Mouse (Mus musculus) liver, embryonic 16.5 days (tissue): ENCODE results near the gene Ccs. TPM values are rescaled to one million over a fixed set of nuclear protein-coding genes. Genes with fewer than 3 reads are reported as not detected.

Experiments
- ATAC-seq: fragments of 200-750 bp; cut with Nextera tagmentation; 2 replicates; pipeline ENCODE4 v1.8.0; 2017; ENCODE audit warnings: low read depth, mild to moderate bottlenecking, moderate number of reproducible peaks, moderate library complexity
- H3K27ac ChIP-seq: fragments of 300-500 bp; sonication (generic); 2 replicates; pipeline ENCODE4 v1.5.1; 2014; ENCODE audit warnings: mild to moderate bottlenecking, low read length
- H3K27me3 ChIP-seq: fragments of 300-500 bp; sonication (generic); 2 replicates; pipeline ENCODE4 v1.6.1; 2014; ENCODE audit warnings: low read depth, low read length, mixed read lengths; ENCODE audit not compliant: control insufficient read depth, insufficient read depth
- H3K36me3 ChIP-seq: fragments of 300-500 bp; sonication (generic); 2 replicates; pipeline ENCODE4 v1.6.1; 2014; ENCODE audit warnings: mild to moderate bottlenecking; ENCODE audit not compliant: control insufficient read depth, insufficient read depth
- H3K4me1 ChIP-seq: fragments of 300-500 bp; sonication (generic); 2 replicates; pipeline ENCODE4 v1.6.1; 2014; ENCODE audit warnings: low read depth, low read length, mixed read lengths; ENCODE audit not compliant: control insufficient read depth
- H3K4me2 ChIP-seq: fragments of 300-500 bp; sonication (generic); 2 replicates; pipeline ENCODE4 v1.6.1; 2014; ENCODE audit warnings: low read depth, low read length, mixed read lengths
- H3K4me3 ChIP-seq: fragments of 300-500 bp; sonication (generic); 2 replicates; pipeline ENCODE4 v1.5.1; 2014; ENCODE audit warnings: low read depth, mild to moderate bottlenecking, low read length
- H3K9ac ChIP-seq: fragments of 300-500 bp; sonication (generic); 2 replicates; pipeline ENCODE4 v1.6.1; 2014; ENCODE audit warnings: low read depth, low read length
- H3K9me3 ChIP-seq: fragments of 300-500 bp; sonication (generic); replicated peaks from 2 replicates; pipeline ENCODE4 v1.6.1; 2016; ENCODE audit warnings: low read length; ENCODE audit not compliant: control insufficient read depth
- WGBS: fragments of 180-500 bp; shearing (Covaris S2); extraction: QIAGEN DNeasy Blood & Tissue Kit; methylation state at CpG from one replicate; pipeline ENCODE4 v1.1.7; 2014; ENCODE audit not compliant: insufficient replicate concordance; 5-methylcytosine and 5-hydroxymethylcytosine counted together
- polyA plus RNA-seq: library from polyadenylated mRNA; unstranded; fragments of >200 nt; fragmentation: Nextera tagmentation; extraction: Ambion mirVana; gene quantifications from 2 replicates; pipeline ENCODE4 v1.2.1, GENCODE M21; 2015

Gene Ccs
- polyA plus RNA-seq, 1 experiment from 2014 or later, result 57.1 TPM

DNA sequence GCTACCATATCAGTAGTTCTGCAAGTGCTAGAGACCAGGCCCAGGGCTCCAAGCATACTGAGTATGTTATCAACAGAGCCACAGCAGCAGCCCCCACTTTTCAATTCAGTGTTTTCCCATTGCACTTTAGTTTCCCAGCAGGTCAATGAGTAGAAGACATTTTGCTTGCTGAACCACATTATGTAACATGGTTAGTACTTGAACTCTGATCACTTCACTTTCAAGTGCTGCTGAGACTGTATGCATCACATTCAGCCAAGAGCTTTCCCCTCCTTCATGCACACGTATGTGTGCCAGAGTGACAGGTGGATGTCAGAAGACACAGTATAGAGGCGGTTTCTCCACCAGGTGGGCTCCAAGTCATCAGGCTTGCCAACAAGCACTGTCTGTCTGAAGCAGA is 56.2 kb downstream of the Ccs start:
- no peak for ATAC-seq
- no peaks in the 10 kb centered on the region for H3K4me1 ChIP-seq
- H3K27ac ChIP-seq, result no peak overlapping the region
- WGBS, result 92% methylated on average over 2 of the region's 2 CpGs
- no peaks in the 10 kb centered on the region for H3K27me3 ChIP-seq
- no peak overlapping the region for H3K9ac ChIP-seq
- H3K4me2 ChIP-seq, result no peak overlapping the region
- H3K4me3 ChIP-seq, result no peak overlapping the region
- no peaks in the 10 kb centered on the region for H3K9me3 ChIP-seq
- peaks cover 48% of the 10 kb centered on the region for H3K36me3 ChIP-seq

Other genes starting within 250 kb of the Ccs start
- gene Lrfn4, start 223.7 kb downstream of the Ccs start, polyA plus RNA-seq, result 0.23 and 0.28 TPM in 2 replicates
- 22.5 and 23.5 TPM in 2 replicates for gene Rce1, start 213.7 kb downstream of the Ccs start, polyA plus RNA-seq
- 0.40 and 0.57 TPM in 2 replicates for gene Gm960, start 140.7 kb downstream of the Ccs start, polyA plus RNA-seq
- 0.07 and 0.12 TPM in 2 replicates for gene Sptbn2, start 128.2 kb downstream of the Ccs start, polyA plus RNA-seq
- 17.6 and 18.3 TPM in 2 replicates for gene Rbm4b, start 82.8 kb downstream of the Ccs start, polyA plus RNA-seq
- 28.3 and 29.2 TPM in 2 replicates for gene Rbm4, start 45.4 kb downstream of the Ccs start, polyA plus RNA-seq
- gene Gm21992, start 27.7 kb downstream of the Ccs start, polyA plus RNA-seq, result 11.7 and 13.7 TPM in 2 replicates
- 39.1 and 41.2 TPM in 2 replicates for gene Rbm14, start 27.7 kb downstream of the Ccs start, polyA plus RNA-seq
- gene Ccdc87, start within 50 bp of the Ccs start, polyA plus RNA-seq, result not detected in 2 replicates
- gene Ctsf, start 15.8 kb upstream of the Ccs start, polyA plus RNA-seq, result 27.3 and 30.5 TPM in 2 replicates
- 0.65 and 1.3 TPM in 2 replicates for gene Actn3, start 38.6 kb upstream of the Ccs start, polyA plus RNA-seq
- gene Zdhhc24, start 39.3 kb upstream of the Ccs start, polyA plus RNA-seq, result 10.5 and 10.6 TPM in 2 replicates
- gene Bbs1, start 67.3 kb upstream of the Ccs start, polyA plus RNA-seq, result 0.95 and 1.2 TPM in 2 replicates
- gene Dpp3, start 89.0 kb upstream of the Ccs start, polyA plus RNA-seq, result 44.1 and 44.2 TPM in 2 replicates
- gene Peli3, start 103.8 kb upstream of the Ccs start, polyA plus RNA-seq, result 0.29 and 0.31 TPM in 2 replicates
- gene Mrpl11, start 122.8 kb upstream of the Ccs start, polyA plus RNA-seq, result 36.8 and 38.0 TPM in 2 replicates
- gene Npas4, start 151.0 kb upstream of the Ccs start, polyA plus RNA-seq, result not detected in 2 replicates
- 0.82 and 1.6 TPM in 2 replicates for gene Slc29a2, start 184.5 kb upstream of the Ccs start, polyA plus RNA-seq
- 8.6 and 9.1 TPM in 2 replicates for gene B4gat1, start 199.5 kb upstream of the Ccs start, polyA plus RNA-seq
- 0.58 TPM in 1 of 2 replicates, not detected in the other for gene AC124502.3, start 199.6 kb upstream of the Ccs start, polyA plus RNA-seq
- 21.0 and 22.2 TPM in 2 replicates for gene Brms1, start 202.0 kb upstream of the Ccs start, polyA plus RNA-seq
- gene Rin1, start 211.1 kb upstream of the Ccs start, polyA plus RNA-seq, result 0.13 and 0.35 TPM in 2 replicates
- gene Cd248, start 228.7 kb upstream of the Ccs start, polyA plus RNA-seq, result 2.4 and 3.7 TPM in 2 replicates
- gene Tmem151a, start 246.2 kb upstream of the Ccs start, polyA plus RNA-seq, result 0.33 and 0.52 TPM in 2 replicates
- 51.2 and 53.1 TPM in 2 replicates for gene Yif1a, start 249.2 kb upstream of the Ccs start, polyA plus RNA-seq